8 mouse cellular contexts compared by ENCODE assay signal in genomic region chr3:138144060-138144641, GRCm38 (mm10). TPM values are rescaled to one million over a fixed set of nuclear protein-coding genes. Genes with fewer than 3 reads are reported as not detected.
DNase-seq lines count a peak whose midpoint lies in the region; ATAC-seq lines count a peak whose summit lies in the region.
"Had no signal": no experiment of that assay in that cellular context is flagged by ENCODE, and none has a peak within 500 bp of the region (broad histone marks: within the 10 kb centered on the region; RNA-seq: fewer than 3 reads in every experiment).

No protein-coding gene starts in this region.

- H3K4me3 ChIP-seq in megakaryocyte, embryonic 14.5 days (replicated peaks): peak overlapping the region; percentile 99
- H3K4me3 ChIP-seq in embryonic facial prominence, embryonic 13.5 days: peak overlapping the region; percentile 63
- peak overlapping the region; percentile 62 for H3K4me3 ChIP-seq in limb, embryonic 12.5 days (replicated peaks)

- ATAC-seq in megakaryocyte, adult 5-6 weeks (ENCODE audit: poor library complexity, severe bottlenecking): no peak
- no peak for ATAC-seq in embryonic facial prominence, embryonic 13.5 days (ENCODE audit: insufficient number of reproducible peaks, insufficient read depth, low FRiP score, low TSS enrichment, low read depth)
- no peak for ATAC-seq in limb, embryonic 12.5 days (ENCODE audit: insufficient number of reproducible peaks, insufficient read depth, low FRiP score, low TSS enrichment, low read depth)

- H3K27ac ChIP-seq in embryonic facial prominence, embryonic 13.5 days: peak overlapping the region; percentile 99
- peak overlapping the region; percentile 99 for H3K27ac ChIP-seq in limb, embryonic 12.5 days

- peak; percentile 52 for DNase-seq in splenic B cell, adult 2 months (ENCODE audit: low read depth, low spot score)
- no peak for DNase-seq in ovary, adult 18-20 months (ENCODE audit: low spot score)
- no peak for DNase-seq in kidney, adult 8-10 months

- H3K9me3 ChIP-seq in megakaryocyte, embryonic 14.5 days: no peaks in the 10 kb centered on the region
- H3K9me3 ChIP-seq in embryonic facial prominence, embryonic 13.5 days: no peaks in the 10 kb centered on the region
- H3K9me3 ChIP-seq in limb, embryonic 12.5 days: no peaks in the 10 kb centered on the region

- H3K36me3 ChIP-seq in megakaryocyte, embryonic 14.5 days (replicated peaks; ENCODE audit: low read length): peaks cover 18% of the 10 kb centered on the region
- H3K36me3 ChIP-seq in embryonic facial prominence, embryonic 13.5 days: peaks cover 5% of the 10 kb centered on the region
- H3K36me3 ChIP-seq in limb, embryonic 12.5 days: peaks cover 6% of the 10 kb centered on the region
- no peaks in the 10 kb centered on the region for H3K36me3 ChIP-seq in splenic B cell, adult 2 months (ENCODE audit: control insufficient read depth, insufficient read depth, low read length, poor library complexity, severe bottlenecking)

- WGBS in embryonic facial prominence, embryonic 13.5 days: under 1% methylated on average over 18 of the region's 18 CpGs
- under 1% methylated on average over 18 of the region's 18 CpGs for WGBS in limb, embryonic 12.5 days

- peak overlapping the region; percentile 70 for H3K4me2 ChIP-seq in embryonic facial prominence, embryonic 13.5 days
- peak overlapping the region; percentile 68 for H3K4me2 ChIP-seq in limb, embryonic 12.5 days

- no peaks in the 10 kb centered on the region for H3K27me3 ChIP-seq in megakaryocyte, embryonic 14.5 days (replicated peaks)
- no peaks in the 10 kb centered on the region for H3K27me3 ChIP-seq in embryonic facial prominence, embryonic 13.5 days
- H3K27me3 ChIP-seq in limb, embryonic 12.5 days: no peaks in the 10 kb centered on the region
- H3K27me3 ChIP-seq in splenic B cell, adult 2 months (ENCODE audit: control insufficient read depth, insufficient read depth, low read length, poor library complexity, severe bottlenecking): no peaks in the 10 kb centered on the region

- H3K4me1 ChIP-seq in megakaryocyte, embryonic 14.5 days: peaks cover 11% of the 10 kb centered on the region; the same call in 1 of the 2 replicates
- peaks cover 9% of the 10 kb centered on the region; the same call in 1 of the 2 replicates for H3K4me1 ChIP-seq in embryonic facial prominence, embryonic 13.5 days
- peaks cover 3% of the 10 kb centered on the region; the same call in 1 of the 2 replicates for H3K4me1 ChIP-seq in limb, embryonic 12.5 days (replicated peaks)

- peak overlapping the region; percentile 85 for H3K9ac ChIP-seq in embryonic facial prominence, embryonic 13.5 days
- peak overlapping the region; percentile 74 for H3K9ac ChIP-seq in limb, embryonic 12.5 days (replicated peaks)

RNA-seq across cellular contexts. Expression of gene Mttp, which starts 0.6 kb away (rescaled TPM):
- polyA plus RNA-seq in megakaryocyte, embryonic 14.5 days (2012; ENCODE audit: insufficient read depth, low replicate concordance): 0.41 TPM in 1 of 2 replicates, not detected in the other
- 1.0 and 1.2 TPM in 2 replicates for total RNA-seq in megakaryocyte, adult 5-6 weeks (2015)
- 1.1 and 1.2 TPM in 2 replicates for total RNA-seq in megakaryocyte, adult 5-6 weeks (2017)
- polyA plus RNA-seq in embryonic facial prominence, embryonic 13.5 days (2015; fragmentation: Nextera tagmentation; extraction: Ambion mirVana): 8.7 and 13.3 TPM in 2 replicates
- polyA plus RNA-seq in limb, embryonic 12.5 days (2016; fragmentation: Nextera tagmentation; extraction: Ambion mirVana): 8.9 and 9.2 TPM in 2 replicates

RNA-seq across cellular contexts. Expression of gene Trmt10a, which starts 0.9 kb away (rescaled TPM):
- 0.78 and 3.1 TPM in 2 replicates for polyA plus RNA-seq in megakaryocyte, embryonic 14.5 days (2012; ENCODE audit: insufficient read depth, low replicate concordance)
- 2.1 and 2.5 TPM in 2 replicates for total RNA-seq in megakaryocyte, adult 5-6 weeks (2015)
- 2.7 and 7.4 TPM in 2 replicates for total RNA-seq in megakaryocyte, adult 5-6 weeks (2017)
- 12.4 and 14.0 TPM in 2 replicates for polyA plus RNA-seq in embryonic facial prominence, embryonic 13.5 days (2015; fragmentation: Nextera tagmentation; extraction: Ambion mirVana)
- 14.6 and 15.0 TPM in 2 replicates for polyA plus RNA-seq in limb, embryonic 12.5 days (2016; fragmentation: Nextera tagmentation; extraction: Ambion mirVana)

RNA-seq across cellular contexts. Expression of gene 4930579F01Rik, which starts 49.5 kb away (rescaled TPM):
- not detected in 2 replicates for polyA plus RNA-seq in megakaryocyte, embryonic 14.5 days (2012; ENCODE audit: insufficient read depth, low replicate concordance)
- not detected in 2 replicates for total RNA-seq in megakaryocyte, adult 5-6 weeks (2015)
- total RNA-seq in megakaryocyte, adult 5-6 weeks (2017): not detected in 2 replicates
- polyA plus RNA-seq in embryonic facial prominence, embryonic 13.5 days (2015; fragmentation: Nextera tagmentation; extraction: Ambion mirVana): 0.74 and 0.81 TPM in 2 replicates
- polyA plus RNA-seq in limb, embryonic 12.5 days (2016; fragmentation: Nextera tagmentation; extraction: Ambion mirVana): not detected in 2 replicates
- polyA plus RNA-seq: frontal cortex, adult 2 months had no signal
